Mouse (Mus musculus): Measurements from ENCODE around the gene Fstl5. TPM values are rescaled to one million over a fixed set of nuclear protein-coding genes. Genes with fewer than 3 reads are reported as not detected.

The Fstl5 gene
- 0.64 and 0.65 TPM in 2 replicates for polyA plus RNA-seq (2015; fragmentation: Nextera tagmentation; extraction: Ambion mirVana)

GRCm38 (mm10) chr3:76074060-76074707 lies at the start of gene Fstl5:
Fstl5 (plus strand) TSS chr3:76074270.
- ATAC-seq (ENCODE audit: low FRiP score, low read depth) = peak; percentile 86
- WGBS = under 1% methylated on average over 28 of the region's 28 CpGs
- peak within 1 kb of the TSS; percentile 43; the same call in 1 of the 2 replicates for H3K9ac ChIP-seq

GRCm38 (mm10) chr3:76025523-76025922 lies 48.5 kb upstream of the Fstl5 start:
- H3K4me3 ChIP-seq = no peak overlapping the region
- H3K27me3 ChIP-seq = no peaks in the 10 kb centered on the region
- ATAC-seq (ENCODE audit: low FRiP score, low read depth) = no peak
- no peaks in the 10 kb centered on the region for H3K4me1 ChIP-seq
- no peak overlapping the region for H3K9ac ChIP-seq
- H3K27ac ChIP-seq = no peak overlapping the region
- no peak overlapping the region for H3K4me2 ChIP-seq (replicated peaks)
- H3K9me3 ChIP-seq = no peaks in the 10 kb centered on the region
- H3K36me3 ChIP-seq = no peaks in the 10 kb centered on the region

More at GRCm38 (mm10) chr3:76074060-76074707, at the start of gene Fstl5:
- H3K4me1 ChIP-seq = peaks cover 5% of the 10 kb centered on the region; the same call in 1 of the 2 replicates
- H3K9me3 ChIP-seq = no peaks in the 10 kb centered on the region
- H3K27ac ChIP-seq = no peak within 1 kb of the TSS
- no peaks in the 10 kb centered on the region for H3K36me3 ChIP-seq
- no peaks in the 10 kb centered on the region for H3K27me3 ChIP-seq
- H3K4me3 ChIP-seq = peak within 1 kb of the TSS; percentile 43
- H3K4me2 ChIP-seq (replicated peaks) = peak within 1 kb of the TSS; percentile 70

- no peaks in the 10 kb centered on the region for H3K9me3 ChIP-seq
- H3K4me3 ChIP-seq = no peak overlapping the region
- no peaks in the 10 kb centered on the region for H3K27me3 ChIP-seq
- no peaks in the 10 kb centered on the region for H3K36me3 ChIP-seq
- no peaks in the 10 kb centered on the region for H3K4me1 ChIP-seq
- H3K27ac ChIP-seq = no peak overlapping the region
- no peak overlapping the region for H3K9ac ChIP-seq
- H3K4me2 ChIP-seq (replicated peaks) = no peak overlapping the region
- no peak for ATAC-seq (ENCODE audit: low FRiP score, low read depth)
- 85% methylated on average over 3 of the region's 3 CpGs for WGBS
Measured at GRCm38 (mm10) chr3:76051124-76051523, 22.9 kb upstream of the Fstl5 start.

DNA sequence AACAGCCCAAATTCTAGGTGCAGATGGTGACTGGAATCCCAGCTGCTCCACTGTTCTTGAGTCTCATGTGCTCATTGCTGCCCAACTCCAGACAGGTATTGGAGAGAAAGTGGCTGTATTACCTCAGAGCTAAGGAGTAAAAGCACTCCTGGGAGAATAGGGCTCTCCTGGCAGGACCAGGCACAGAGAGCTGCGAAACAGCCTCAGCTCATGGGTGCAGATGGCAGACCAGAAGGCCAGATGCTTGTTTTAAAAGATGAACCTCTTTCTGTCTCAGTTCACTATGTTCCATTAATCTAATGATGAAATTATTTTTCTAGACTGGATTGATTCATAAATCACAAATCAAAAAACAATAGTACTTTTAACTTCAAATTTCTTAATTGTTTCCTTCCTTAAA lies 12.1 kb upstream of the Fstl5 start:
- Histone ChIP-seq H3K36me3 (no peaks in the 10 kb centered on the region), H3K4me2 (replicated peaks) (no peak overlapping the region), H3K27me3 (no peaks in the 10 kb centered on the region), H3K9ac (no peak overlapping the region), H3K4me3 (no peak overlapping the region), H3K9me3 (no peaks in the 10 kb centered on the region), H3K4me1 (no peaks in the 10 kb centered on the region), H3K27ac (no peak overlapping the region)
- WGBS = 94% methylated on average over 1 of the region's 1 CpGs
- no peak for ATAC-seq (ENCODE audit: low FRiP score, low read depth)

DNA sequence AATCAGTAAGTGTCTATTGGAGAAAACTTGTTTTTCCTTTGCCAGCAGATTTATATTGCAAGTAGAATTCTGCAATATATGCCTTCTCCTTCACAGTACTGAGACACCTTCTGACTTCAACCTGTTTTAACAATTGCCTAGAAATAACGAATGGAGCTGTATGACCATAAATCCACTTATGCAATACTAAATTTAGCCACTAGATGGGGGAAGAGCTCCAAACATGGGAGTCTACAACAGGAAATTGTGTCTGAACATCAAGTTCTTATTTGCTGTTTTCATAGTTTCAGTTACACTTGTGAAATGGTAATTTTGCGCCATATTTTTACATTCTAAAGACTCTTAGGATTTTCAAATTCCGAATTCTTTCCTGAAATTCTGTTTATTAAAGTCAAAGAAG lies 6.2 kb upstream of the Fstl5 start:
- 3% methylated on average over 3 of the region's 3 CpGs for WGBS
- no peak overlapping the region for H3K4me3 ChIP-seq
- ATAC-seq (ENCODE audit: low FRiP score, low read depth) = no peak
- no peaks in the 10 kb centered on the region for H3K36me3 ChIP-seq
- no peaks in the 10 kb centered on the region for H3K27me3 ChIP-seq
- H3K9ac ChIP-seq = no peak overlapping the region
- no peaks in the 10 kb centered on the region for H3K9me3 ChIP-seq
- no peak overlapping the region for H3K27ac ChIP-seq
- H3K4me2 ChIP-seq (replicated peaks) = no peak overlapping the region
- no peaks in the 10 kb centered on the region for H3K4me1 ChIP-seq

- no peak for ATAC-seq (ENCODE audit: low FRiP score, low read depth)
- Histone ChIP-seq H3K9me3 (no peaks in the 10 kb centered on the region), H3K4me1 (peaks cover 5% of the 10 kb centered on the region; the same call in 1 of the 2 replicates), H3K27me3 (no peaks in the 10 kb centered on the region), H3K36me3 (no peaks in the 10 kb centered on the region), H3K4me2 (replicated peaks) (no peak overlapping the region), H3K4me3 (no peak overlapping the region), H3K27ac (no peak overlapping the region), H3K9ac (no peak overlapping the region)
- 35% methylated on average over 7 of the region's 7 CpGs for WGBS
Measured at GRCm38 (mm10) chr3:76072826-76073225, 1.2 kb upstream of the Fstl5 start.

GRCm38 (mm10) chr3:76140445-76140844 lies 66.4 kb downstream of the Fstl5 start:
- Histone ChIP-seq H3K27ac (no peak overlapping the region), H3K9me3 (no peaks in the 10 kb centered on the region), H3K4me3 (no peak overlapping the region), H3K9ac (no peak overlapping the region), H3K36me3 (no peaks in the 10 kb centered on the region), H3K4me2 (replicated peaks) (no peak overlapping the region), H3K4me1 (no peaks in the 10 kb centered on the region), H3K27me3 (no peaks in the 10 kb centered on the region)
- ATAC-seq (ENCODE audit: low FRiP score, low read depth) = no peak
- WGBS = 84% methylated on average over 1 of the region's 1 CpGs

- no peaks in the 10 kb centered on the region for H3K4me1 ChIP-seq
- H3K4me3 ChIP-seq = no peak overlapping the region
- WGBS = 89% methylated on average over 11 of the region's 11 CpGs
- no peaks in the 10 kb centered on the region for H3K9me3 ChIP-seq
- no peak overlapping the region for H3K4me2 ChIP-seq (replicated peaks)
- no peaks in the 10 kb centered on the region for H3K36me3 ChIP-seq
- no peaks in the 10 kb centered on the region for H3K27me3 ChIP-seq
- ATAC-seq (ENCODE audit: low FRiP score, low read depth) = no peak
- no peak overlapping the region for H3K9ac ChIP-seq
- no peak overlapping the region for H3K27ac ChIP-seq
Measured at GRCm38 (mm10) chr3:76147846-76148245, 73.8 kb downstream of the Fstl5 start.

DNA sequence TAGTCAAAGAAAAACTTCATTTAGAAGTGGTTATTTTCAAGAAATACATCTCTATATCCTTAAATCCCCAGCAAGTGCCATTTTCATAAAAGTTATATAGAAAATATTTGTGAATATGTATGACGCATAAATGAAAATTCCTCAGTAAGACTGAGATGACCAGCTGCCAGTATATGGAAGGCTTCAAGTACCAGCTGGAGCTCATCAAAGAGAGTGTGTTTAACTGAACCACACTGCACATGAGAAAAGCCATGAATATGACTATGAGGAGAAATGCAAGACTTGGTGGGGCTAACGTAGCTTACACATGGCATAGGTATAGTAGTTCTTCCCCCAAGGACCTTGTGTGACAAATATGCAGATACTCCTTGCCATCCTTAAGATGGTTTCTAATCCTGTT lies 164.8 kb downstream of the Fstl5 start:
- Histone ChIP-seq H3K27ac (no peak overlapping the region), H3K4me2 (replicated peaks) (no peak overlapping the region), H3K9me3 (no peaks in the 10 kb centered on the region), H3K4me3 (no peak overlapping the region), H3K4me1 (no peaks in the 10 kb centered on the region), H3K36me3 (no peaks in the 10 kb centered on the region), H3K9ac (no peak overlapping the region), H3K27me3 (no peaks in the 10 kb centered on the region)
- no peak for ATAC-seq (ENCODE audit: low FRiP score, low read depth)
- 93% methylated on average over 2 of the region's 2 CpGs for WGBS

GRCm38 (mm10) chr3:76251385-76251784 lies 177.3 kb downstream of the Fstl5 start:
- WGBS = 93% methylated on average over 1 of the region's 1 CpGs
- Histone ChIP-seq H3K9me3 (no peaks in the 10 kb centered on the region), H3K27me3 (no peaks in the 10 kb centered on the region), H3K9ac (no peak overlapping the region), H3K4me3 (no peak overlapping the region), H3K27ac (no peak overlapping the region), H3K4me2 (replicated peaks) (no peak overlapping the region), H3K4me1 (no peaks in the 10 kb centered on the region), H3K36me3 (no peaks in the 10 kb centered on the region)
- no peak for ATAC-seq (ENCODE audit: low FRiP score, low read depth)

GRCm38 (mm10) chr3:76292993-76293392 lies 218.9 kb downstream of the Fstl5 start:
- Histone ChIP-seq H3K4me3 (no peak overlapping the region), H3K9me3 (no peaks in the 10 kb centered on the region), H3K27me3 (no peaks in the 10 kb centered on the region), H3K4me2 (replicated peaks) (no peak overlapping the region), H3K36me3 (no peaks in the 10 kb centered on the region), H3K9ac (no peak overlapping the region), H3K27ac (no peak overlapping the region), H3K4me1 (no peaks in the 10 kb centered on the region)
- no peak for ATAC-seq (ENCODE audit: low FRiP score, low read depth)
- WGBS = 94% methylated on average over 1 of the region's 1 CpGs

DNA sequence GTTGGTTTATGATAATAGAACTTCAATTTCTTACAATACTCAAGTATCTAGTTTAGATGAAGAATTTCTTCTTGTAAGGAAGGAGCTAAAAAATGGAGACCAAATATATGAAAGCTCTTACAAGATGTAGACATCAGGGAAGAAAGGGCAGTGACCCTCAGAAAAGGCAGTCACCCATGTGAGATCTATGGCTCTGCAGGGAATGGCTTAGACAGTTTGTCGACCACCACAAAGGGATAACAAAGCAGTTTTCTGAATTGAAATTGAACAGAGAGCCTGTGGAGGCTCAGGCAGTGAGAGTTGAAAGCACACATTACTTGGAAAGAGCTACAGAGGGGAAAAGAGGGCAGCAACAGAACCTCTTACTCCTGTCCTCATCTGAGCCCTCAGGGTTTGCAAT lies 220.3 kb downstream of the Fstl5 start:
- 62% methylated on average over 1 of the region's 1 CpGs for WGBS

More for the DNA sequence above, 220.3 kb downstream of the Fstl5 start:
- Histone ChIP-seq H3K9me3 (no peaks in the 10 kb centered on the region), H3K4me2 (replicated peaks) (no peak overlapping the region), H3K27me3 (no peaks in the 10 kb centered on the region), H3K9ac (no peak overlapping the region), H3K4me1 (no peaks in the 10 kb centered on the region), H3K27ac (no peak overlapping the region), H3K4me3 (no peak overlapping the region), H3K36me3 (no peaks in the 10 kb centered on the region)
- ATAC-seq (ENCODE audit: low FRiP score, low read depth) = no peak

Data from limb, embryonic 13.5 days (tissue).